Mouse (Mus musculus) CH12.LX (cell line): ENCODE data around the gene Ttyh2. TPM values are rescaled to one million over a fixed set of nuclear protein-coding genes. Genes with fewer than 3 reads are reported as not detected.
A peak's percentile ranks its signal among the peaks of the same experiment; 100 is the strongest.

Experiments used
- DNase-seq: peaks from one replicate; pipeline ENCODE4 v3.0.0-alpha.2; 2013; ENCODE audit errors: extremely low read depth
- H3K27ac ChIP-seq: 2 replicates; pipeline ENCODE4 v1.5.1; 2012; ENCODE audit warnings: low read depth, mild to moderate bottlenecking, control low read depth, moderate library complexity; ENCODE audit not compliant: insufficient read depth
- H3K27me3 ChIP-seq: replicated peaks from 2 replicates; pipeline ENCODE3; 2012; ENCODE audit warnings: inconsistent platforms
- H3K36me3 ChIP-seq, 2 experiments: replicated peaks in 1 of 2; 2 replicates each; pipeline versions ENCODE3 to v1.6.1; 2012; ENCODE audit warnings: inconsistent platforms in 1 of 2, low read length in 1 of 2, mild to moderate bottlenecking in 1 of 2, mixed read lengths in 1 of 2, moderate library complexity in 1 of 2; ENCODE audit not compliant: control insufficient read depth in 1 of 2, insufficient read depth in 1 of 2
- H3K4me1 ChIP-seq, 2 experiments: 2 replicates each; pipeline ENCODE4 v1.6.1; 2012; ENCODE audit warnings: inconsistent platforms in 1 of 2, moderate library complexity in 1 of 2; ENCODE audit not compliant: insufficient read depth in 2 of 2, control insufficient read depth in 1 of 2
- H3K4me2 ChIP-seq: 2 replicates; pipeline ENCODE4 v1.6.1; 2012; ENCODE audit warnings: low read depth, mild to moderate bottlenecking, control low read depth; ENCODE audit not compliant: poor library complexity, insufficient read depth, severe bottlenecking
- H3K4me3 ChIP-seq, 3 experiments: fragments of 150-350 bp in 1 of 3; sonication (generic) in 1 of 3; replicated peaks in 1 of 3; 2 replicates each; pipeline versions ENCODE3 to v1.5.1; 2011 to 2012; ENCODE audit warnings: low read depth in 2 of 3, low read length in 2 of 3, mild to moderate bottlenecking in 2 of 3, moderate library complexity in 2 of 3, control low read depth in 1 of 3, improper control_type of control experiment in 1 of 3, inconsistent platforms in 1 of 3, mixed read lengths in 1 of 3; ENCODE audit not compliant: poor library complexity in 1 of 3
- H3K79me2 ChIP-seq: replicated peaks from 2 replicates; pipeline ENCODE4 v1.6.1; 2012; ENCODE audit warnings: mild to moderate bottlenecking, moderate library complexity; ENCODE audit not compliant: control insufficient read depth, poor library complexity, insufficient read depth, severe bottlenecking; ENCODE audit errors: extremely low read depth
- H3K9ac ChIP-seq: 2 replicates; pipeline ENCODE4 v1.6.1; 2012; ENCODE audit warnings: low read depth, mild to moderate bottlenecking, control low read depth, moderate library complexity; ENCODE audit not compliant: insufficient read depth
- H3K9me3 ChIP-seq: replicated peaks from 2 replicates; pipeline ENCODE3; 2012; ENCODE audit warnings: low read length, inconsistent platforms, mixed read lengths
- BHLHE40 ChIP-seq: IDR thresholded peaks from 2 replicates; pipeline ENCODE4 v1.6.1; 2011; ENCODE audit warnings: mild to moderate bottlenecking, low read depth, low read length, improper control_type of control experiment
- CTCF ChIP-seq, 2 experiments: IDR thresholded peaks in 1 of 2; conservative IDR thresholded peaks in 1 of 2; 2 replicates each; pipeline ENCODE4 v1.5.1; 2011 to 2012; ENCODE audit warnings: low read depth in 2 of 2, low read length in 2 of 2, improper control_type of control experiment in 1 of 2, inconsistent platforms in 1 of 2, mild to moderate bottlenecking in 1 of 2, moderate library complexity in 1 of 2
- E2F4 ChIP-seq: IDR thresholded peaks from 2 replicates; pipeline ENCODE4 v1.6.1; 2011; ENCODE audit warnings: low read depth, low read length, improper control_type of control experiment; ENCODE audit not compliant: insufficient replicate concordance
- ELF1 ChIP-seq: IDR thresholded peaks from 2 replicates; pipeline ENCODE4 v1.6.1; 2014; ENCODE audit warnings: low read depth, mild to moderate bottlenecking, inconsistent platforms, low read length, improper control_type of control experiment
- GABPA ChIP-seq: IDR thresholded peaks from 2 replicates; pipeline ENCODE4 v1.6.1; 2012; ENCODE audit warnings: low read depth, low read length, improper control_type of control experiment, inconsistent platforms; ENCODE audit not compliant: insufficient replicate concordance
- HCFC1 ChIP-seq: IDR thresholded peaks from 2 replicates; pipeline ENCODE4 v1.6.1; 2012; ENCODE audit warnings: low read depth, mild to moderate bottlenecking, inconsistent platforms, low read length, improper control_type of control experiment
- JUN ChIP-seq: IDR thresholded peaks from 2 replicates; pipeline ENCODE4 v1.6.1; 2011; ENCODE audit warnings: low read depth, mild to moderate bottlenecking, low read length, improper control_type of control experiment, moderate library complexity; ENCODE audit not compliant: insufficient read depth
- JUND ChIP-seq: conservative IDR thresholded peaks from 2 replicates; pipeline ENCODE4 v1.6.1; 2011; ENCODE audit warnings: low read depth, low read length, improper control_type of control experiment
- KAT2A ChIP-seq: IDR thresholded peaks from 2 replicates; pipeline ENCODE4 v1.6.1; 2012; ENCODE audit warnings: low read length, improper control_type of control experiment, inconsistent platforms; ENCODE audit not compliant: insufficient replicate concordance
- MAFK ChIP-seq: IDR thresholded peaks from 2 replicates; pipeline ENCODE4 v1.6.1; 2011; ENCODE audit warnings: low read length, improper control_type of control experiment; ENCODE audit not compliant: insufficient replicate concordance
- MAZ ChIP-seq: IDR thresholded peaks from 2 replicates; pipeline ENCODE4 v1.6.1; 2012; ENCODE audit warnings: low read depth, mild to moderate bottlenecking, inconsistent platforms, low read length, improper control_type of control experiment, moderate library complexity
- MEF2A ChIP-seq: IDR thresholded peaks from 2 replicates; pipeline ENCODE4 v1.6.1; 2014; ENCODE audit warnings: low read depth, mild to moderate bottlenecking, inconsistent platforms, low read length, improper control_type of control experiment, borderline replicate concordance
- NELFE ChIP-seq: IDR thresholded peaks from 2 replicates; pipeline ENCODE4 v1.6.1; 2011; ENCODE audit warnings: low read depth, low read length, improper control_type of control experiment
- NRF1 ChIP-seq: IDR thresholded peaks from 2 replicates; pipeline ENCODE4 v1.6.1; 2014; ENCODE audit warnings: low read depth, mild to moderate bottlenecking, inconsistent platforms, low read length, improper control_type of control experiment, moderate library complexity
- POLR2A ChIP-seq: IDR thresholded peaks from 2 replicates; pipeline ENCODE4 v1.6.1; 2011; ENCODE audit warnings: low read depth, mild to moderate bottlenecking, improper control_type of control experiment, low read length
- RAD21 ChIP-seq: IDR thresholded peaks from 2 replicates; pipeline ENCODE4 v1.6.1; 2011; ENCODE audit warnings: low read depth, mild to moderate bottlenecking, low read length, improper control_type of control experiment, moderate library complexity
- SIN3A ChIP-seq: IDR thresholded peaks from 2 replicates; pipeline ENCODE4 v1.6.1; 2012; ENCODE audit warnings: low read length, improper control_type of control experiment, inconsistent platforms
- SMC3 ChIP-seq: IDR thresholded peaks from 2 replicates; pipeline ENCODE4 v1.6.1; 2011; ENCODE audit warnings: low read depth, low read length, improper control_type of control experiment
- TBP ChIP-seq: conservative IDR thresholded peaks from 2 replicates; pipeline ENCODE4 v1.6.1; 2011; ENCODE audit warnings: low read depth, low read length, improper control_type of control experiment
- USF2 ChIP-seq: conservative IDR thresholded peaks from 2 replicates; pipeline ENCODE4 v1.6.1; 2011; ENCODE audit warnings: low read depth, low read length, improper control_type of control experiment
- ZC3H11A ChIP-seq: IDR thresholded peaks from 2 replicates; pipeline ENCODE4 v1.6.1; 2012; ENCODE audit warnings: low read depth, mild to moderate bottlenecking, inconsistent platforms, low read length, improper control_type of control experiment
- ZKSCAN1 ChIP-seq: IDR thresholded peaks from 2 replicates; pipeline ENCODE4 v1.6.1; 2012; ENCODE audit warnings: low read depth, inconsistent platforms, low read length, improper control_type of control experiment, borderline replicate concordance
- ZNF384 ChIP-seq: IDR thresholded peaks from 2 replicates; pipeline ENCODE4 v1.6.1; 2012; ENCODE audit warnings: low read depth, low read length, improper control_type of control experiment, inconsistent platforms
- dilution Hi-C: fragments of 300-500 bp; cut with MboI; formaldehyde crosslinking; loops from 2 replicates; pipeline ENCODE4 v1.14.3; 2020; ENCODE audit warnings: low sequenced_read_pairs; ENCODE audit not compliant: extremely low pct_unique_long_range_greater_than_20kb, extremely low pct_ligation_motif_present
- in situ Hi-C: fragments of 300-500 bp; cut with MboI; formaldehyde crosslinking; loops from 3 replicates; pipeline ENCODE4 v1.14.3; 2019; ENCODE audit warnings: low sequenced_read_pairs, low pct_ligation_motif_present, low pct_unique_long_range_greater_than_20kb, mixed read lengths
- polyA plus RNA-seq: library from polyadenylated mRNA; unstranded; fragments of >175 nt; gene quantifications from 2 replicates; pipeline ENCODE4 v1.2.1, GENCODE M21; 2012; ENCODE audit warnings: low read depth; ENCODE audit not compliant: insufficient read length
- total RNA-seq, 2 experiments: library from RNA; depleted of rRNA; stranded (reverse); fragments of 300-350 nt in 1 of 2; fragments of >200 nt in 1 of 2; gene quantifications; 2 replicates each; pipeline ENCODE4 v1.2.3; 2012 to 2014

The Ttyh2 gene
- total and polyA plus RNA-seq, 3 experiments = 0.82 to 2.4 (median 1.4) TPM

DNA sequence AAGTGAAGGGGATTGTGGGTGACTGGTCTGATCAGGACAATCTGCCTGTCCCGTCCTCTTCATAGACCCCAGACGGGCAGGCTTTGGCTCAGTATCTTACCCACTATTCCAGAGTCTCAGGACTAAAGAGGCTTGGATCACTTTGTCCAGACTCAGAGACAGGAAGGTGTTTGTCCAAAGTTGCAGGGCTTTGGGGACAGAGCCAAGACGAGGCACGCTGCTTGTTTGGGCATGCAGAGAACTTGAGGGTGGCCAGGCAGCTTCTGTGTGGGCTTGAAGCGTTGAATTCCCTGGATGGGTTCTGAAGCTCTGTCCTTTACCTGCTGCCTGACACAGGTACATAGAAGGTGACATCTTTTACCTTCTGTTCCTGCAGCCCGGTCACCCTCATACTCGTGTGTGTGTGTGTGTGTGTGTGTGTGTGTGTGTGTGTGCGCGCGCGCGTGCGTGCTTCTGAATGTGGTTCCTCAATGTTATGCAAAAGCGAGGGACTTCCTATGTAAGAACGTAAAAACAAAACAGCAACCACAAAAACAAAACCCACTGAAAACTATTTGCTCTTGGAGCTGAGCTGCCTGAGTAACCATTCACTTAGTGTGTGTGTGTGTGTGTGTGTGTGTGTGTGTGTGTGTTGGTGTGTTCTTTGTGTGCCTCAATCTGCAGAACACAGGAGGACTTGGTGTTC, 27.2 kb downstream of the Ttyh2 start:
- no peak overlapping the region; the same call in 1 of the 2 replicates for H3K4me2 ChIP-seq
- DNase-seq = no peak
- no peak overlapping the region for H3K9ac ChIP-seq
- no peak for TF ChIP-seq USF2
- TF ChIP-seq MAZ = no peak
- TF ChIP-seq SIN3A = no peak
- TF ChIP-seq E2F4 = no peak
- no peak for TF ChIP-seq MEF2A
- TF ChIP-seq BHLHE40 = peak; percentile 28; the same call in 1 of the 2 replicates
- no peak for TF ChIP-seq NELFE
- TF ChIP-seq ZC3H11A = no peak
- no peak for TF ChIP-seq JUND
- TF ChIP-seq CTCF (conservative IDR thresholded peaks at IDR 0.05 in 1 of 2, IDR thresholded peaks at IDR 0.05 in 1 of 2; ENCODE audit: low read depth in 2 of 2, low read length in 2 of 2) = no peak
- TF ChIP-seq POLR2A = no peak
- TF ChIP-seq RAD21 = no peak
- TF ChIP-seq ZKSCAN1 = no peak
- TF ChIP-seq GABPA = no peak
- no peak for TF ChIP-seq JUN
- TF ChIP-seq HCFC1 = no peak
- TF ChIP-seq MAFK = no peak
- no peak for TF ChIP-seq ZNF384
- no peak for TF ChIP-seq TBP
- peak; percentile 69 for TF ChIP-seq NRF1
- TF ChIP-seq KAT2A = no peak
- TF ChIP-seq ELF1 = 0 out of 2 replicates have a peak, but pooled peaks have one; percentile 21
- no peak for TF ChIP-seq SMC3
- no peaks in the 10 kb centered on the region for H3K27me3 ChIP-seq
- dilution Hi-C loops = no loop called here
- H3K27ac ChIP-seq = no peak overlapping the region
- no peaks in the 10 kb centered on the region for H3K9me3 ChIP-seq
- no peak overlapping the region for H3K4me3 ChIP-seq
- H3K79me2 ChIP-seq = no peaks in the 10 kb centered on the region
- in situ Hi-C loops = no loop called here
- peaks cover 3 to 17% of the 10 kb centered on the region in 2 experiments for H3K4me1 ChIP-seq
- peaks cover 0 to 2% of the 10 kb centered on the region in 2 experiments for H3K36me3 ChIP-seq
